Mouse (Mus musculus): ENCODE data around the gene Tshb.

- TF ChIP-seq POLR2A (IDR thresholded peaks at IDR 0.05; ENCODE audit: low read depth, low read length) (no peak), CTCF (IDR thresholded peaks at IDR 0.05; ENCODE audit: borderline replicate concordance, insufficient read depth, low read length) (no peak)
Observed at GRCm38 (mm10) chr3:102803937-102804336, 21.4 kb upstream of the Tshb start.
